Mouse (Mus musculus) ES-Bruce4 (cell line): ENCODE data around the gene Jak2.

Experiments used
- CTCF ChIP-seq: IDR thresholded peaks from one replicate; pipeline ENCODE4 v1.8.1; 2011; ENCODE audit warnings: low read depth, low read length
- EP300 ChIP-seq: IDR thresholded peaks from 2 replicates; pipeline ENCODE4 v1.6.1; 2011; ENCODE audit warnings: low read depth, low read length; ENCODE audit not compliant: insufficient read depth
- POLR2A ChIP-seq: IDR thresholded peaks from one replicate; pipeline ENCODE4 v1.8.1; 2011; ENCODE audit warnings: low read length; ENCODE audit not compliant: insufficient read depth

DNA sequence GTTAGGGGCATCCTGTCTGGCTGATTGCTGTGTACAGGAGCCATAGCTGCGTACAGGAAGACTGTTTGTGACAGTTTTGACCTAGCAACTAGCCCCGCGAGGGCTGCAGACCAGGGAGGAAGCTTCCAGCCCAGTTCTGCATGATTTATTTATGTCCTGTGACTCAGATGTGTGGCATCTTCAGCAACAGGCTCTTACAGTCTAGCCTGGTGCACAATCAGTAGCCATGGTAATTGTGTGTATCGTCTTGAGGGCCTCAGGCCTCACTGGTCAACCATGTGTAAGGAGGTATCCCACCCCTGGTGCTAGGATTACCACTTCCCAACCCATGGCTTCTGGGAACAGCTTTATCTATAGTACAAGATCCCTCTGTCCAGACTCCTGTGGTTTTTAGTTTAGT, 40.9 kb downstream of the Jak2 start:
- TF ChIP-seq CTCF (no peak), POLR2A (no peak), EP300 (no peak)
